Mouse (Mus musculus) left cerebral cortex, postnatal 4 days (tissue): ENCODE measurements around the gene Stpg2. TPM values are rescaled to one million over a fixed set of nuclear protein-coding genes. Genes with fewer than 3 reads are reported as not detected.
"Not testable (repeated sequence)": the region's sequence is repeated elsewhere in the genome, so short reads cannot be mapped to it uniquely, and the experiment has no call there.

Experiments
- DNase-seq: peaks from one replicate; pipeline ENCODE4 v3.0.0-alpha.2; 2022
- intact Hi-C: fragments of 180-260 bp; cut with DNase I; formaldehyde crosslinking; loops from one replicate; pipeline ENCODE4 v1.15.1; 2025
- total RNA-seq, 2 experiments: library from RNA; stranded (reverse); gene quantifications; 2 replicates each; pipeline ENCODE4 v1.2.3; 2021

The Stpg2 gene
- total RNA-seq, 2 experiments from 2014 or later, result not detected

- intact Hi-C loops, result no loop called here
- no peak for DNase-seq
Measured at GRCm38 (mm10) chr3:139404673-139405072, 199.2 kb downstream of the Stpg2 start.

- intact Hi-C loops, result no loop called here
Measured at GRCm38 (mm10) chr3:139419142-139419541, 213.6 kb downstream of the Stpg2 start.

GRCm38 (mm10) chr3:139442170-139442569 lies 236.7 kb downstream of the Stpg2 start:
- no peak for DNase-seq
- intact Hi-C loops, result no loop called here

More at GRCm38 (mm10) chr3:139419142-139419541, 213.6 kb downstream of the Stpg2 start:
- DNase-seq, result no peak

GRCm38 (mm10) chr3:139495939-139496338 lies 290.4 kb downstream of the Stpg2 start:
- intact Hi-C loops, result no loop called here
- no peak for DNase-seq

GRCm38 (mm10) chr3:139502216-139502615 lies 296.7 kb downstream of the Stpg2 start:
- intact Hi-C loops, result no loop called here
- no peak for DNase-seq

GRCm38 (mm10) chr3:139509275-139509985 lies 303.9 kb downstream of the Stpg2 start:
- intact Hi-C loops, result no loop called here

GRCm38 (mm10) chr3:139578496-139578895 lies 373.0 kb downstream of the Stpg2 start:
- intact Hi-C loops, result no loop called here

More at GRCm38 (mm10) chr3:139509275-139509985, 303.9 kb downstream of the Stpg2 start:
- DNase-seq, result peak; percentile 37

GRCm38 (mm10) chr3:139581298-139581697 lies 375.8 kb downstream of the Stpg2 start:
- intact Hi-C loops, result no loop called here
- no peak for DNase-seq

More at GRCm38 (mm10) chr3:139578496-139578895, 373.0 kb downstream of the Stpg2 start:
- DNase-seq, result peak; percentile 24

- no peak for DNase-seq
- intact Hi-C loops, result no loop called here
Measured at GRCm38 (mm10) chr3:139599508-139599907, 394.0 kb downstream of the Stpg2 start.

GRCm38 (mm10) chr3:139608267-139608666 lies 402.8 kb downstream of the Stpg2 start:
- DNase-seq, intact Hi-C loops: not testable (repeated sequence)

- intact Hi-C loops, result no loop called here
- DNase-seq, result no peak
Measured at GRCm38 (mm10) chr3:139614641-139615040, 409.1 kb downstream of the Stpg2 start.

GRCm38 (mm10) chr3:139615791-139616190 lies 410.3 kb downstream of the Stpg2 start:
- no peak for DNase-seq
- intact Hi-C loops, result no loop called here

- DNase-seq, result no peak
- intact Hi-C loops, result no loop called here
Measured at GRCm38 (mm10) chr3:139637887-139638286, 432.4 kb downstream of the Stpg2 start.

GRCm38 (mm10) chr3:139651505-139651904 lies 446.0 kb downstream of the Stpg2 start:
- intact Hi-C loops, result no loop called here
- no peak for DNase-seq

GRCm38 (mm10) chr3:139659416-139659815 lies 453.9 kb downstream of the Stpg2 start:
- no peak for DNase-seq
- intact Hi-C loops, result no loop called here

- intact Hi-C loops, result no loop called here
- no peak for DNase-seq
Measured at GRCm38 (mm10) chr3:139662241-139662640, 456.7 kb downstream of the Stpg2 start.

- DNase-seq, result no peak
- intact Hi-C loops, result no loop called here
Measured at GRCm38 (mm10) chr3:139663712-139664245, 458.3 kb downstream of the Stpg2 start.

GRCm38 (mm10) chr3:139665047-139665446 lies 459.6 kb downstream of the Stpg2 start:
- DNase-seq, result no peak
- intact Hi-C loops, result no loop called here

GRCm38 (mm10) chr3:139676192-139676591 lies 470.7 kb downstream of the Stpg2 start:
- intact Hi-C loops, result no loop called here

GRCm38 (mm10) chr3:139676723-139677122 lies 471.2 kb downstream of the Stpg2 start:
- intact Hi-C loops, result no loop called here
- DNase-seq, result no peak

More at GRCm38 (mm10) chr3:139676192-139676591, 470.7 kb downstream of the Stpg2 start:
- DNase-seq, result no peak

- intact Hi-C loops, DNase-seq: not testable (repeated sequence)
Measured at GRCm38 (mm10) chr3:139704238-139704637, 498.7 kb downstream of the Stpg2 start.

GRCm38 (mm10) chr3:139707396-139707795 lies 501.9 kb downstream of the Stpg2 start:
- DNase-seq, intact Hi-C loops: not testable (repeated sequence)
